Mouse (Mus musculus): ENCODE data around the gene Hist1h3g. TPM values are rescaled to one million over a fixed set of nuclear protein-coding genes. Genes with fewer than 3 reads are reported as not detected.

Gene Hist1h3g
- polyA plus RNA-seq, 3 experiments from 2014 or later, result 1.5 TPM; not detected in 2

GRCm38 (mm10) chr13:23515826-23516620, 19.2 kb upstream of the Hist1h3g start:
- no peak for ATAC-seq

GRCm38 (mm10) chr13:23516822-23517602, 18.2 kb upstream of the Hist1h3g start:
- ATAC-seq, result peak; percentile 41

GRCm38 (mm10) chr13:23517603-23518294, 17.5 kb upstream of the Hist1h3g start:
- peak; percentile 60 for ATAC-seq

DNA sequence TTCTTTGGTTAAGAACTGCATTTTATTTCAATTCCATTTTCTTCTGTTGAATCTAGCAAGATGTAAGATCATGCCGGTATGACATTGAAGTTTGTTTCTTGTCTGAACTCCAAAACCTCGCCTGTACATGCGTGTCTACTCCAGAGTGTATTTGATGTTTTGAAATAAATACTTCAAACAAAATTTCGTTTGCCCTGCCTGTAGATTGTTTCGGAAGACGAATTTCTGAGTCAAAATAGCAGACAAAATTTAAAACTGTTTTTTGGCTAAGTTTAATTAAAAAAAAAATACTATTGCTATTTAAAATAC, 17.0 kb upstream of the Hist1h3g start:
- peak; percentile 9 for ATAC-seq

DNA sequence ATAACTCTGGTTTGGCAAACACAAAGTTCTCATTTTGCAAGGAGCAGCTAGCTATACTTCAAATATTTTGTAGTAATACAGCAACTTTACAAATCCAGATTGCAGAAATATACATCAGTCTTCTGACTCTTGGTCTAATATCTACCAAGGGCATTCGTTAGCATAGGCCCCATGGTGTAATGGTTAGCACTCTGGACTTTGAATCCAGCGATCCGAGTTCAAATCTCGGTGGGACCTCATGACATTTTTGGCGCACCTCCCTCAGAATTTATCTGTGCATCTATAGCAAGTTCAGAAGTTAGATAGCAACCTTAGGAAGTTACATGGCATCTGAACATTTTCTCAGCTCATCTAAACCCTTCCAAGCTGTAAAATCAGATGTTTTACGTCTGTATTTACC, 16.3 kb upstream of the Hist1h3g start:
- ATAC-seq, result peak; percentile 33

- ATAC-seq, result peak; percentile 18
These were observed 15.8 kb upstream of the Hist1h3g start for GRCm38 (mm10) chr13:23519416-23519815.

- peak; percentile 41 for ATAC-seq
These were observed 13.5 kb upstream of the Hist1h3g start for GRCm38 (mm10) chr13:23521703-23522102.

- no peak for ATAC-seq
These were observed 11.2 kb upstream of the Hist1h3g start for GRCm38 (mm10) chr13:23523976-23524375.

- peak; percentile 57 for ATAC-seq
These were observed 10.6 kb upstream of the Hist1h3g start for GRCm38 (mm10) chr13:23524654-23525053.

DNA sequence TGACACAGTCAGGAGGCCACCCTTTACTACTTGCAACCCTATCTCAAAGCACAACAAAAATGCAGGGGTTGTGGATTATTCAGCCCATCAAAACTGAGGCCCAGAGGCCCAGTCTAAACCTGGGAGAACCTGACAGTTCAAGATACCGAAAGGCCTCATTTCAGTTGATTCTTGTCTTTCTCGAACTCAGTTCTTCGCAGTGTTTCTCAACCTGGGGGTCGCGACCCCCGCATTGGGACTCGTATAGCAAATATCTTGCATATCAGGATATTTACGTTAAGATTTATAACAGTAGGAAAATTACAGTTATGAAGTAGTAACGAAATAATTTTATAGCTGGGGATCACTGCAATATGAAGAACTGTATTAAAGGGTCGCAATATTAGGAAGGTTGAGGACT, 9.3 kb upstream of the Hist1h3g start:
- ATAC-seq, result no peak

- ATAC-seq, result peak; percentile 25
These were observed 8.9 kb upstream of the Hist1h3g start for GRCm38 (mm10) chr13:23526312-23526711.

GRCm38 (mm10) chr13:23529005-23529404, 6.2 kb upstream of the Hist1h3g start:
- ATAC-seq, result no peak

DNA sequence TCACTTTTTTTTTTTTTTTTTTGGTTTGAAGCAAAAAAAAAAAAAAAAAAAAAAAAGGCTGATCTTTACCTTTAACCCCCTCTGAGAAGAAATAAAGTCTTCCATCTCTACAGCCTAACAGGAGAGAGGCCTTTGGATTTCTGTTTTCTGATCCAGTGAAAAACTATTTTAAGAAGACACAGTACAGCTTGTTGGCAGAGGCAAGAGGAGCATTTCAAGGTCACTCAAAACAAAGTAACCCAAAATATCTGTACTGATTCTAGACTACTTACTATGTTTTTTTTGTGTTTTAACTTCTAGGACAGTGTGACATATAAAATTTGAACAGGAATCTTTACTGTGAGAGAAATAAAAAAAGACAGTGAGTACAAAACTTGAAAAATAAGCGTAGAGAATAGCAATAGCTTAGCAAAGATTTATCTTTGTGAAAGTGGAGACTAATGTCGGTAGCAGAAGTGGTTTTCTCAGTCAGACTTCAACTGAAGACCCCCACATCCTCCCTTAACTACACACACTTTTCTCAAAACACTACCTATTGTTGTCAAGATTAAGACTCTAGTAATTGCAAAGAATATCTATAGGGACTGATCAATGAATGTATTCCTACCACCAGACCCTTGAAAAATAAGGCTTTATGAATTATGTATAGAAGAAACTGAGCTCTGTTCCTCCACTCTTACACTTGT, 5.6 kb upstream of the Hist1h3g start:
- no peak for ATAC-seq

DNA sequence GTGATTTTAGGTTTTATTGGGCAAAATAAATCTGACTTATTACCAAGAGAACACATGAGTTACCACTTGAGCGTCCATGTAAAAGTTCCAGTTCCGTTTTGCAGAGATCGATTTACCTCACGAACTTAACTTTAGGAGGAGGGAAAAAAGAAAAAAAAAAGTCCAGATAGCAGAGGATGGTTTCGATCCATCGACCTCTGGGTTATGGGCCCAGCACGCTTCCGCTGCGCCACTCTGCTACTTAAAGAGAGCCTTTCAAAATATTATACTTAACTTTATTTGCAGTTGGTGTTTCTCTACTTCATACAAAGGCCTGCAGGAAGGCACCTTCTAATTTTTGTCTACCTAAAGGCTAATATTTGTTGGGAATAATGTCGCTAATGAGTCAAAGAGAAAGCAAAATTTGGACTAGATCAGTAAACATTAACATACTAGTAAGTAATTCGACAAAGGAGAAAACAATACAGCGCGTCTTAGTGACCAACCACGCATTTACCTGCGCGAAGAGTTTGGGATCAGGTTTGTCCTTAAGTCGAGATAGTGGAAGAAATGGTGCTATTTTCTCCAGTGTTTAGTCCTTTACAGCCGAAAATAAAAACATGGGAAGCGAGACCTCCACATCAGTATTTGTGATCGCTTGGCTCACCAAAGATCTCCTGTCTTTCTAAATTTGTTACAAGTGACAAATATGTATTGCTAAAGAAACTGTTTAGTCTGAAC, 4.9 kb upstream of the Hist1h3g start:
- ATAC-seq, result peak; percentile 13

DNA sequence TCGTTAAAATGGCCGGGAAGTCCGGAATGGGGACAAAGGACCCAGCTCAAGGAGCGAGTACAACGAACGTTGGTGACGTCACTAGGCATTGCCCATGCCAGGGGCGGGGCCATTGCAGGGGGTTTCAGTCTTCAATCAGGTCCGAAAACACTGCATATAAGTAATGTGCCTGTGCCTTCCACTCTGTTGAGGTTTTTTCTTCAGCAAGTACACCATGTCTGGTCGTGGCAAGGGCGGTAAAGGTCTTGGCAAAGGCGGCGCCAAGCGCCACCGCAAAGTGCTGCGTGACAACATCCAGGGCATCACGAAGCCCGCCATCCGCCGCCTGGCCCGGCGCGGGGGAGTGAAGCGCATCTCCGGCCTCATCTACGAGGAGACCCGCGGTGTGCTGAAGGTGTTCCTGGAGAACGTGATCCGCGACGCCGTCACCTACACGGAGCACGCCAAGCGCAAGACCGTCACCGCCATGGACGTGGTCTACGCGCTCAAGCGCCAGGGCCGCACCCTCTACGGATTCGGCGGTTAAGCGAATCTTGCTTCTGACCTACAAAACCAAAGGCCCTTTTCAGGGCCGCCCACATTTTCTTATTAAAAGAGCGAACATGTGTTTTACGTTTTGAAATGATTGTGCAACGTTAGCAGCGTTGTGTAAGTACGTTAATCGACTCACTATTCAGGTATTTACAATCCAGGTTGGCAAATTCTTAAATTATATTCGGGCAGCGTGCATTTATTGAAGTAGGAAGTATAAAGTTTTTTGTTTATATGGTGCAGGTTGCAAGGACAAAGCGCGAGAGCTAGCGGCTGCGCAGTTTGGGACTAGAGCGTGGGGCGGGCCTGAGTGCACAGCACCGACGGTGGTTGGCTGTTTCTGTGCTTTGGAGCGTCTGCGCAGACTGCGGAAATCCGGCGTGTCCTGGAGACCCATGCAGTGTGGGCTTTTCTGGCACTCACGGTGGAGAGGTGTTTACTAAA, 4.0 kb upstream of the Hist1h3g start, which contains the start of gene Hist1h4h:
Gene Hist1h4h, plus strand, starts transcription at position 150 of the 975 bp plus-strand sequence.
- ATAC-seq, result peak; percentile 73

GRCm38 (mm10) chr13:23532262-23533075, 2.8 kb upstream of the Hist1h3g start:
- ATAC-seq, result no peak

DNA sequence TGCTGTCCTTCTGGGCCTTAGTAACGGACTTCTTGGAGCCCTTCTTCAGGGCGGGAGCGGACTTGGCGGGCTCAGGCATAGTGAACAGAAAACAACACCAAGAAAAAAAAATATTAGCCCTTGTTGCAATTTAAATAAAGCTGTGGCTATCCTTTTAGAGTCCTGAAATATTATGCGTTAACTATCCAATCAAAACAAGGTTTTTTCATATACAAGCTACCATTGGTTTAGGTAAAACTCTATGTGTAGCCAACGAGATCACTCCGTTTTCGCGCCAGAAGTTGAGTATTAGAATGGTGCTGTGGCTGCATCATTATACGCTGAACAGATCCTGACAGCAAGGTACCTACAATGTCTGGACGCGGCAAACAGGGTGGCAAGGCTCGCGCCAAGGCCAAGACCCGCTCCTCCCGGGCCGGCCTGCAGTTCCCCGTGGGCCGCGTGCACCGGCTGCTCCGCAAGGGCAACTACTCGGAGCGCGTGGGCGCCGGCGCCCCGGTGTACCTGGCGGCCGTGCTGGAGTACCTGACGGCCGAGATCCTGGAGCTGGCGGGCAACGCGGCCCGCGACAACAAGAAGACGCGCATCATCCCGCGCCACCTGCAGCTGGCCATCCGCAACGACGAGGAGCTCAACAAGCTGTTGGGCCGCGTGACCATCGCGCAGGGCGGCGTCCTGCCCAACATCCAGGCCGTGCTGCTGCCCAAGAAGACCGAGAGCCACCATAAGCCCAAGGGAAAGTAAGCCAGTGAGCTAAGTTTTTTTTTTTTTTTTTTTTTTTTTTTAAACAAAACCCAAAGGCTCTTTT, 1.5 kb upstream of the Hist1h3g start, which contains the start of gene Hist1h2af:
Gene Hist1h2af, plus strand, starts transcription at position 347 of the 808 bp plus-strand sequence.
- peak; percentile 31 for ATAC-seq

DNA sequence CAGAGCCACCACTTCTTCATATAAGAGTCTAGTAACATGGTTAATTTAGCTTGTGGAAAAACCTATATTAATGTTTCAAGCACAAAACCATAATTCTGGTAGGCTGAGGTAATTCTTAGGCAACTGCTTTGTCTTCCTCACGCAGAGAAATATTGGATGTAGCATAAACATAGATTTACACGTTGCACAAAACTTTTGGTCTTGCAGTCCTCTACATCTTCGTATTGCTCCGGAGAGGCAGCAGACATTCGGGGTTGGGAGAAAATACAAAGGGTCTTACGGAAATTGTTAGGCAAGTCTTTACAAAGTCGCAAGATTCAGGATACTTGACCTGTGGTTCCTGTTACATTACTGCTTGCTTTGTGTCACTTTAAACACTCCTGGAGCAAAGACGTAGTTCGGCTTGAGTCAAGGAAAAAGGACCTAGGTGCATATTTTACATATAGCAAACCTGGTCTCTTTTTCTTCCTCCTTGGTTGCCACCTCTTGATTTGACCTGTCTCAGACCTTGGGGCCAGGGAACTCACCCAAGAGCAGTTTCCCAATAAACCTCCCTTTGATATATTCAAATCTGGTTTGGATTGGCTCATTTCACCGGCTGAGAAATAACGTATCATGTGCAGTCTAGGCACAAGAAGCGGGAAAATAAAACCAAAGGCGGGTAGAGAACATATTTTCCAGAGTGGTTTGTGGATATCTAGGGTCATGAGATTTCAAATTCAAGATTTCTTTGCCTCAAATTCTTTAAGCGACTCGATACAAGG, 672 bp upstream of the Hist1h3g start:
- ATAC-seq, result no peak
